Mouse (Mus musculus) adrenal gland, adult (tissue): ENCODE measurements at regions not wholly inside any gene's neighbourhood (a gene's known extent, or its start where the extent isn't known, plus 50 kb on each side); places are given as distances from the start of the nearest gene placed in this dataset.

ENCODE experiments used
- DNase-seq, 2 experiments: peaks; one replicate each; pipeline ENCODE4 v3.0.0; 2022 to 2023; ENCODE audit warnings: low spot score in 1 of 2; ENCODE audit not compliant: inconsistent age in 2 of 2

- no peak for DNase-seq
These were observed 454.6 kb upstream of the Ptprd start for GRCm38 (mm10) chr4:78666326-78666725.

DNA sequence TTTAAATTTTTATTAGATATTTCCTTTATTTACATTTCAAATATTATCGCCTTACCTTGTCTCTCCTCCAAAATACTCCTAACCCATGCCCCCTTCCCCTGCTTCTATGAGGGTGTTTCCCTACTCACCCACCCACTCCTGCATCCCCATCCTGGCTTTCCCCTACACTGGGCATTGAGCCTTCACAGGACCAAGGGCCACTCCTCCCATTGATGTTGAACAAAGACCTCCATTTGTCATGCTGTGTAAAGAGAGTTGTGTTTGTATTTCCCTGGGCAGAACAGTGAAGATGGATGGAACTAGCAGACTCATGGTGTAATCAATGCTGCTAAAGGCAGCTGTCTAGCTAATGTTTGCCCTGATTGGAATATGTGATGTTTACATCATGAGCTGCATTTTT is 431.0 kb upstream of the Ptprd start:
- no peak for DNase-seq

- DNase-seq = no peak
These were observed 394.7 kb upstream of the Ptprd start for GRCm38 (mm10) chr4:78606461-78606830.

GRCm38 (mm10) chr4:78605763-78606460 is 394.2 kb upstream of the Ptprd start:
- no peak for DNase-seq

- no peak for DNase-seq
These were observed 369.8 kb upstream of the Ptprd start for GRCm38 (mm10) chr4:78581590-78581989.

- DNase-seq = peak in 1 of 2 experiments; percentile 19
These were observed 353.6 kb upstream of the Ptprd start for GRCm38 (mm10) chr4:78565356-78565755.
